Mouse (Mus musculus) kidney, adult 2 months (tissue): Measurements from ENCODE around the gene Gtf2h3. TPM values are rescaled to one million over a fixed set of nuclear protein-coding genes. Genes with fewer than 3 reads are reported as not detected.
"Not testable (repeated sequence)": the region's sequence is repeated elsewhere in the genome, so short reads cannot be mapped to it uniquely, and the experiment has no call there.

Experiments used
- DNase-seq: peaks from one replicate; pipeline ENCODE4 v3.0.0; 2021
- H3K27ac ChIP-seq: fragments of 200-500 bp; 2 replicates; pipeline ENCODE4 v1.5.1; 2012; ENCODE audit warnings: low read depth, low read length, control low read depth, inconsistent platforms; ENCODE audit not compliant: insufficient read depth
- H3K27me3 ChIP-seq: fragments of 200-500 bp; replicated peaks from 2 replicates; pipeline ENCODE4 v1.6.1; 2012; ENCODE audit warnings: mild to moderate bottlenecking, moderate library complexity, low read length, inconsistent platforms; ENCODE audit not compliant: control insufficient read depth, insufficient read depth
- H3K36me3 ChIP-seq: fragments of 200-500 bp; 2 replicates; pipeline ENCODE4 v1.6.1; 2012; ENCODE audit warnings: mild to moderate bottlenecking, moderate library complexity, low read length, inconsistent platforms; ENCODE audit not compliant: control insufficient read depth, insufficient read depth
- H3K4me1 ChIP-seq: fragments of 200-500 bp; 2 replicates; pipeline ENCODE4 v1.6.1; 2011; ENCODE audit warnings: low read length; ENCODE audit not compliant: control insufficient read depth, insufficient read depth
- H3K4me3 ChIP-seq: fragments of 200-500 bp; 2 replicates; pipeline ENCODE4 v1.5.1; 2011; ENCODE audit warnings: mild to moderate bottlenecking, low read depth, low read length, control low read depth; ENCODE audit not compliant: insufficient read depth
- CTCF ChIP-seq: fragments of 200-500 bp; conservative IDR thresholded peaks from 2 replicates; pipeline ENCODE4 v1.5.1; 2011; ENCODE audit warnings: low read depth, mild to moderate bottlenecking, control low read depth, low read length, moderate library complexity, mixed read lengths; ENCODE audit not compliant: insufficient read depth, insufficient read length
- POLR2A ChIP-seq: fragments of 200-500 bp; IDR thresholded peaks from one replicate; pipeline ENCODE4 v1.6.1; 2011; ENCODE audit warnings: low read depth, low read length, control low read depth
- WGBS: fragments of 180-500 bp; shearing (Covaris S2); methylation state at CpG from one replicate; pipeline ENCODE4 v1.1.7; 2018; 5-methylcytosine and 5-hydroxymethylcytosine counted together
- polyA plus RNA-seq: library from polyadenylated mRNA; depleted of rRNA; stranded (reverse); fragments of >200 nt; gene quantifications from 2 replicates; pipeline ENCODE4 v1.2.3, GENCODE M21; 2012

Gtf2h3 gene
- polyA plus RNA-seq, 1 experiment: 34.5 TPM

GRCm38 (mm10) chr5:124571068-124571467 is 7.9 kb upstream of the Gtf2h3 start:
- DNase-seq: no peak
- no peak for TF ChIP-seq CTCF
- TF ChIP-seq POLR2A: no peak
- Histone ChIP-seq H3K27ac (no peak overlapping the region), H3K4me3 (no peak overlapping the region), H3K27me3 (no peaks in the 10 kb centered on the region), H3K36me3 (peaks cover 8% of the 10 kb centered on the region; the same call in 1 of the 2 replicates), H3K4me1 (no peaks in the 10 kb centered on the region)
- WGBS: 83% methylated on average over 12 of the region's 12 CpGs

- Histone ChIP-seq H3K27ac (no peak overlapping the region), H3K4me3 (no peak overlapping the region), H3K36me3 (0 out of 2 replicates have a peak, but pooled peaks cover 1% of the 10 kb centered on the region), H3K27me3 (no peaks in the 10 kb centered on the region), H3K4me1 (peaks cover 2% of the 10 kb centered on the region; the same call in 1 of the 2 replicates)
- WGBS: 86% methylated on average over 7 of the region's 7 CpGs
- DNase-seq: no peak
- TF ChIP-seq CTCF (no peak), POLR2A (no peak)
These were observed 3.5 kb upstream of the Gtf2h3 start for GRCm38 (mm10) chr5:124575467-124575866.

GRCm38 (mm10) chr5:124582515-124582914 is 3.6 kb downstream of the Gtf2h3 start:
- Histone ChIP-seq H3K27ac (no peak overlapping the region), H3K36me3 (no peaks in the 10 kb centered on the region), H3K4me1 (peaks cover 2% of the 10 kb centered on the region; the same call in 1 of the 2 replicates), H3K27me3 (no peaks in the 10 kb centered on the region), H3K4me3 (no peak overlapping the region)
- TF ChIP-seq CTCF (no peak), POLR2A (no peak)
- WGBS: 62% methylated on average over 5 of the region's 5 CpGs
- peak; percentile 36 for DNase-seq

- Histone ChIP-seq H3K4me1 (no peaks in the 10 kb centered on the region), H3K36me3 (no peaks in the 10 kb centered on the region), H3K27me3 (no peaks in the 10 kb centered on the region), H3K27ac (no peak overlapping the region), H3K4me3 (no peak overlapping the region)
- WGBS: 99% methylated on average over 3 of the region's 3 CpGs
- TF ChIP-seq CTCF (no peak), POLR2A (no peak)
- DNase-seq: no peak
These were observed 13.8 kb downstream of the Gtf2h3 start for GRCm38 (mm10) chr5:124592768-124593167.

- Histone ChIP-seq H3K27ac (no peak overlapping the region), H3K4me1 (no peaks in the 10 kb centered on the region; the same call in 1 of the 2 replicates), H3K36me3 (no peaks in the 10 kb centered on the region), H3K4me3 (peak overlapping the region; percentile 74), H3K27me3 (no peaks in the 10 kb centered on the region)
- WGBS: 6% methylated on average over 30 of the region's 30 CpGs
- TF ChIP-seq POLR2A (no peak), CTCF (no peak)
- DNase-seq: peak; percentile 99
These were observed 19.6 kb downstream of the Gtf2h3 start for GRCm38 (mm10) chr5:124598224-124599174.

- not testable (repeated sequence) for H3K27ac ChIP-seq, H3K27me3 ChIP-seq, H3K36me3 ChIP-seq, H3K4me3 ChIP-seq, DNase-seq, H3K4me1 ChIP-seq
- WGBS: 58% methylated on average over 8 of the region's 8 CpGs
These were observed 20.8 kb downstream of the Gtf2h3 start for GRCm38 (mm10) chr5:124599726-124600125.

- no peak for TF ChIP-seq POLR2A
- peak; percentile 74 for TF ChIP-seq CTCF
- DNase-seq: peak; percentile 58
These were observed 23.4 kb downstream of the Gtf2h3 start for GRCm38 (mm10) chr5:124602349-124602748.

More at GRCm38 (mm10) chr5:124602349-124602748, 23.4 kb downstream of the Gtf2h3 start:
- H3K4me3 ChIP-seq: no peak overlapping the region
- H3K4me1 ChIP-seq: no peaks in the 10 kb centered on the region; the same call in 1 of the 2 replicates
- no peaks in the 10 kb centered on the region for H3K27me3 ChIP-seq
- H3K36me3 ChIP-seq: no peaks in the 10 kb centered on the region
- 72% methylated on average over 5 of the region's 5 CpGs for WGBS
- H3K27ac ChIP-seq: no peak overlapping the region
